Mouse (Mus musculus) heart, embryonic 15.5 days (tissue): Measurements from ENCODE around the gene Morc2a. TPM values are rescaled to one million over a fixed set of nuclear protein-coding genes. Genes with fewer than 3 reads are reported as not detected.
A peak's percentile ranks its signal among the peaks of the same experiment; 100 is the strongest.
"Not testable (repeated sequence)": the region's sequence is repeated elsewhere in the genome, so short reads cannot be mapped to it uniquely, and the experiment has no call there.

ENCODE experiments used
- ATAC-seq: fragments of 200-750 bp; cut with Nextera tagmentation; replicated peaks from 2 replicates; pipeline ENCODE4 v1.8.0; 2017; ENCODE audit warnings: low read depth, moderate TSS enrichment; ENCODE audit not compliant: insufficient number of reproducible peaks, insufficient read depth, low FRiP score
- H3K27ac ChIP-seq: fragments of 300-500 bp; sonication (generic); 2 replicates; pipeline ENCODE4 v1.5.1; 2015; ENCODE audit warnings: mild to moderate bottlenecking, inconsistent platforms
- H3K27me3 ChIP-seq: fragments of 300-500 bp; sonication (generic); 2 replicates; pipeline ENCODE4 v1.6.1; 2015; ENCODE audit warnings: inconsistent platforms
- H3K36me3 ChIP-seq: fragments of 300-500 bp; sonication (generic); 2 replicates; pipeline ENCODE4 v1.6.1; 2015; ENCODE audit warnings: mild to moderate bottlenecking, inconsistent platforms
- H3K4me1 ChIP-seq: fragments of 300-500 bp; sonication (generic); replicated peaks from 2 replicates; pipeline ENCODE4 v1.6.1; 2015; ENCODE audit warnings: inconsistent platforms
- H3K4me2 ChIP-seq: fragments of 300-500 bp; sonication (generic); 2 replicates; pipeline ENCODE4 v1.6.1; 2015; ENCODE audit warnings: inconsistent platforms, mild to moderate bottlenecking, moderate library complexity
- H3K4me3 ChIP-seq: fragments of 300-500 bp; sonication (generic); 2 replicates; pipeline ENCODE4 v1.5.1; 2015; ENCODE audit warnings: mild to moderate bottlenecking, inconsistent platforms
- H3K9ac ChIP-seq: fragments of 300-500 bp; sonication (generic); 2 replicates; pipeline ENCODE4 v1.6.1; 2015; ENCODE audit warnings: mild to moderate bottlenecking, inconsistent platforms
- H3K9me3 ChIP-seq: fragments of 300-500 bp; sonication (generic); replicated peaks from 2 replicates; pipeline ENCODE4 v1.6.1; 2016; ENCODE audit warnings: inconsistent platforms
- WGBS: fragments of 180-500 bp; shearing (Covaris S2); methylation state at CpG from one replicate; pipeline ENCODE4 v1.1.7; 2015; ENCODE audit warnings: mixed read lengths; 5-methylcytosine and 5-hydroxymethylcytosine counted together
- polyA plus RNA-seq: library from polyadenylated mRNA; unstranded; fragments of >200 nt; fragmentation: Nextera tagmentation; extraction: Ambion mirVana; gene quantifications from 2 replicates; pipeline ENCODE4 v1.2.1, GENCODE M21; 2015

Morc2a gene
- 15.7 and 20.0 TPM in 2 replicates for polyA plus RNA-seq

- Histone ChIP-seq H3K4me3 (peak within 1 kb of the TSS; percentile 76), H3K9ac (peak within 1 kb of the TSS; percentile 92), H3K36me3 (peaks cover 30% of the 10 kb centered on the region), H3K4me2 (peak within 1 kb of the TSS; percentile 82), H3K27ac (peak within 1 kb of the TSS; percentile 85), H3K4me1 (peaks cover 27% of the 10 kb centered on the region), H3K9me3 (no peaks in the 10 kb centered on the region), H3K27me3 (no peaks in the 10 kb centered on the region)
- WGBS, result 1% methylated on average over 80 of the region's 81 CpGs
- ATAC-seq, result peak; percentile 96
These were observed at the start of gene Morc2a for GRCm38 (mm10) chr11:3648964-3649841. Morc2a (plus strand) TSS chr11:3649191.

- not testable (repeated sequence) for H3K27me3 ChIP-seq, H3K36me3 ChIP-seq, H3K4me1 ChIP-seq, H3K4me3 ChIP-seq, H3K9me3 ChIP-seq, H3K27ac ChIP-seq, ATAC-seq, H3K4me2 ChIP-seq, H3K9ac ChIP-seq
- 47% methylated on average over 1 of the region's 1 CpGs for WGBS
These were observed 47.0 kb upstream of the Morc2a start for GRCm38 (mm10) chr11:3601966-3602365.

GRCm38 (mm10) chr11:3602687-3603086, 46.3 kb upstream of the Morc2a start:
- not testable (repeated sequence) for H3K4me1 ChIP-seq, H3K4me2 ChIP-seq, H3K9ac ChIP-seq, H3K27me3 ChIP-seq, H3K9me3 ChIP-seq, ATAC-seq, H3K27ac ChIP-seq, H3K4me3 ChIP-seq, H3K36me3 ChIP-seq
- WGBS, result 46% methylated on average over 2 of the region's 2 CpGs

- Histone ChIP-seq H3K36me3 (no peaks in the 10 kb centered on the region), H3K4me1 (no peaks in the 10 kb centered on the region), H3K4me2 (no peak overlapping the region), H3K27ac (no peak overlapping the region), H3K9ac (no peak overlapping the region), H3K27me3 (no peaks in the 10 kb centered on the region), H3K4me3 (no peak overlapping the region), H3K9me3 (no peaks in the 10 kb centered on the region)
- no peak for ATAC-seq
- 75% methylated on average over 5 of the region's 5 CpGs for WGBS
These were observed 42.5 kb upstream of the Morc2a start for GRCm38 (mm10) chr11:3606456-3606855.

- 90% methylated on average over 4 of the region's 4 CpGs for WGBS
These were observed 33.4 kb upstream of the Morc2a start for GRCm38 (mm10) chr11:3615576-3615975.

GRCm38 (mm10) chr11:3622826-3623225, 26.2 kb upstream of the Morc2a start:
- H3K4me3 ChIP-seq, result no peak overlapping the region
- WGBS, result 78% methylated on average over 5 of the region's 5 CpGs
- H3K9me3 ChIP-seq, result no peaks in the 10 kb centered on the region
- no peaks in the 10 kb centered on the region for H3K4me1 ChIP-seq
- no peak overlapping the region for H3K9ac ChIP-seq
- no peak overlapping the region for H3K4me2 ChIP-seq
- no peak for ATAC-seq
- H3K27me3 ChIP-seq, result no peaks in the 10 kb centered on the region
- no peak overlapping the region for H3K27ac ChIP-seq
- H3K36me3 ChIP-seq, result no peaks in the 10 kb centered on the region

More at GRCm38 (mm10) chr11:3615576-3615975, 33.4 kb upstream of the Morc2a start:
- no peaks in the 10 kb centered on the region for H3K36me3 ChIP-seq
- ATAC-seq, result no peak
- no peaks in the 10 kb centered on the region for H3K9me3 ChIP-seq
- no peak overlapping the region for H3K9ac ChIP-seq
- no peak overlapping the region for H3K4me2 ChIP-seq
- H3K4me1 ChIP-seq, result no peaks in the 10 kb centered on the region
- no peak overlapping the region for H3K4me3 ChIP-seq
- no peaks in the 10 kb centered on the region for H3K27me3 ChIP-seq
- no peak overlapping the region for H3K27ac ChIP-seq

- H3K4me2 ChIP-seq, result no peak overlapping the region
- H3K4me3 ChIP-seq, result no peak overlapping the region
- no peak overlapping the region for H3K9ac ChIP-seq
- 74% methylated on average over 4 of the region's 4 CpGs for WGBS
- no peaks in the 10 kb centered on the region for H3K36me3 ChIP-seq
- peaks cover 9% of the 10 kb centered on the region; the same call in 1 of the 2 replicates for H3K4me1 ChIP-seq
- no peak overlapping the region for H3K27ac ChIP-seq
- H3K9me3 ChIP-seq, result no peaks in the 10 kb centered on the region
- no peak for ATAC-seq
- H3K27me3 ChIP-seq, result peaks cover 9% of the 10 kb centered on the region
These were observed 24.5 kb upstream of the Morc2a start for GRCm38 (mm10) chr11:3624391-3625027.

GRCm38 (mm10) chr11:3628999-3629491, 19.9 kb upstream of the Morc2a start:
- peaks cover 9% of the 10 kb centered on the region for H3K27me3 ChIP-seq
- WGBS, result under 1% methylated on average over 32 of the region's 32 CpGs
- H3K9me3 ChIP-seq, result no peaks in the 10 kb centered on the region
- H3K9ac ChIP-seq, result peak overlapping the region; percentile 52
- peaks cover 9% of the 10 kb centered on the region; the same call in 1 of the 2 replicates for H3K4me1 ChIP-seq
- ATAC-seq, result no peak
- H3K4me3 ChIP-seq, result peak overlapping the region; percentile 54
- H3K27ac ChIP-seq, result no peak overlapping the region
- H3K36me3 ChIP-seq, result no peaks in the 10 kb centered on the region
- peak overlapping the region; percentile 97 for H3K4me2 ChIP-seq

GRCm38 (mm10) chr11:3633269-3633668, 15.7 kb upstream of the Morc2a start:
- H3K9ac ChIP-seq, H3K9me3 ChIP-seq, H3K27ac ChIP-seq, H3K36me3 ChIP-seq, H3K4me1 ChIP-seq, H3K27me3 ChIP-seq, H3K4me2 ChIP-seq, ATAC-seq, H3K4me3 ChIP-seq: not testable (repeated sequence)
- 77% methylated on average over 8 of the region's 8 CpGs for WGBS

- Histone ChIP-seq H3K9ac (peak overlapping the region; percentile 92), H3K9me3 (no peaks in the 10 kb centered on the region), H3K4me3 (peak overlapping the region; percentile 76), H3K4me2 (peak overlapping the region; percentile 79), H3K27me3 (no peaks in the 10 kb centered on the region), H3K36me3 (peaks cover 44% of the 10 kb centered on the region), H3K27ac (0 out of 2 replicates have a peak overlapping the region, but pooled peaks have one; percentile 85), H3K4me1 (peaks cover 27% of the 10 kb centered on the region)
- no peak for ATAC-seq
- WGBS, result 77% methylated on average over 5 of the region's 5 CpGs
These were observed 1.3 kb upstream of the Morc2a start for GRCm38 (mm10) chr11:3647688-3648087.

GRCm38 (mm10) chr11:3648305-3648963, 557 bp upstream of the Morc2a start:
- peak overlapping the region; percentile 92 for H3K9ac ChIP-seq
- WGBS, result under 1% methylated on average over 61 of the region's 62 CpGs
- H3K27me3 ChIP-seq, result no peaks in the 10 kb centered on the region
- peak overlapping the region; percentile 79 for H3K4me2 ChIP-seq
- H3K9me3 ChIP-seq, result no peaks in the 10 kb centered on the region
- ATAC-seq, result peak; percentile 40
- peak overlapping the region; percentile 85 for H3K27ac ChIP-seq
- H3K4me3 ChIP-seq, result peak overlapping the region; percentile 76
- peaks cover 37% of the 10 kb centered on the region for H3K36me3 ChIP-seq
- peaks cover 27% of the 10 kb centered on the region for H3K4me1 ChIP-seq
